Mouse (Mus musculus) ovary, postnatal 36 days (tissue): Measurements from ENCODE around the gene Slc1a7.

Experiments used
- DNase-seq: peaks from one replicate; pipeline ENCODE4 v3.0.0; 2022; ENCODE audit warnings: low spot score, mixed read lengths

Slc1a7 gene

GRCm38 (mm10) chr4:107969781-107970180, 1.6 kb downstream of the Slc1a7 start:
- no peak for DNase-seq

GRCm38 (mm10) chr4:107971162-107971561, 3.0 kb downstream of the Slc1a7 start:
- DNase-seq, result no peak

- no peak for DNase-seq
These were observed 6.4 kb downstream of the Slc1a7 start for GRCm38 (mm10) chr4:107974527-107974926.

GRCm38 (mm10) chr4:107975004-107975403, 6.9 kb downstream of the Slc1a7 start:
- DNase-seq, result no peak

- no peak for DNase-seq
These were observed 9.5 kb downstream of the Slc1a7 start for GRCm38 (mm10) chr4:107977593-107977992.

- DNase-seq, result no peak
These were observed 11.4 kb downstream of the Slc1a7 start for GRCm38 (mm10) chr4:107979530-107979929.

- DNase-seq, result no peak
These were observed 12.0 kb downstream of the Slc1a7 start for GRCm38 (mm10) chr4:107980002-107980600.

- no peak for DNase-seq
These were observed 15.6 kb downstream of the Slc1a7 start for GRCm38 (mm10) chr4:107983717-107984116.

- peak; percentile 56 for DNase-seq
These were observed 16.3 kb downstream of the Slc1a7 start for GRCm38 (mm10) chr4:107984282-107984981.

- DNase-seq, result no peak
These were observed 17.7 kb downstream of the Slc1a7 start for GRCm38 (mm10) chr4:107985812-107986211.

GRCm38 (mm10) chr4:107986386-107987168, 18.4 kb downstream of the Slc1a7 start:
- DNase-seq, result no peak

- DNase-seq, result no peak
These were observed 20.8 kb downstream of the Slc1a7 start for GRCm38 (mm10) chr4:107988931-107989330.

GRCm38 (mm10) chr4:107990818-107991217, 22.7 kb downstream of the Slc1a7 start:
- DNase-seq, result no peak

- no peak for DNase-seq
These were observed 23.7 kb downstream of the Slc1a7 start for GRCm38 (mm10) chr4:107991879-107992278.

GRCm38 (mm10) chr4:107995011-107995410, 26.9 kb downstream of the Slc1a7 start:
- DNase-seq, result no peak

GRCm38 (mm10) chr4:107995727-107996126, 27.6 kb downstream of the Slc1a7 start:
- DNase-seq, result no peak

- DNase-seq, result no peak
These were observed 28.4 kb downstream of the Slc1a7 start for GRCm38 (mm10) chr4:107996418-107996986.

- DNase-seq, result peak; percentile 24
These were observed 30.7 kb downstream of the Slc1a7 start for GRCm38 (mm10) chr4:107998641-107999332.

- DNase-seq, result no peak
These were observed 31.2 kb downstream of the Slc1a7 start for GRCm38 (mm10) chr4:107999380-107999779.

- no peak for DNase-seq
These were observed 37.2 kb downstream of the Slc1a7 start for GRCm38 (mm10) chr4:108005328-108005727.

GRCm38 (mm10) chr4:108007532-108008103, 39.5 kb downstream of the Slc1a7 start:
- no peak for DNase-seq

GRCm38 (mm10) chr4:108008541-108008940, 40.4 kb downstream of the Slc1a7 start:
- DNase-seq, result no peak
